25 mouse cellular contexts compared by ENCODE assay signal in the genomic region with DNA sequence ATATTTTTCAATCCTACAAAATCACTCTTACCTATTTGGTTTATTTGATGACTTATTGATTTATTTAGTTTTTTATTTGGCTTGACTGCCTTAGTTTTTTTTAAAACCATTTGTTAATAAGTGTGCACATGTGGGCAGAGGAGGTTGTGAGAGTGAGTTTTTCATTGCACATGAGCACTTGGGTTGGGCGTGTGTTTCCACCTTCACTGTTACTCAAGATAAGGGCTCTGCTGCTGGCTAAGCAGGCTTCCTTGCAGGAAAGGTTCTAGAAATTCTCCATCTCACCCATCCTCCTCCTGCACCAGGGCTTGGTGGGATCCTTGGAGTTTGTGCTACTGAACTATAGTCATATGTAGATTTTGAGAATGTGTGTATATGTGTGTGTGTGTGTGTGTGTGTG. TPM values are rescaled to one million over a fixed set of nuclear protein-coding genes. Genes with fewer than 3 reads are reported as not detected.
DNase-seq lines count a peak whose midpoint lies in the region; ATAC-seq and TF ChIP-seq lines count a peak whose summit lies in the region.
"Had no signal": no experiment of that assay in that cellular context is flagged by ENCODE, and none has a peak within 500 bp of the region (broad histone marks: within the 10 kb centered on the region; RNA-seq: fewer than 3 reads in every experiment).

No protein-coding gene starts in this region.

- TF ChIP-seq CTCF in MEL (IDR thresholded peaks at IDR 0.05 in 2 of 3, conservative IDR thresholded peaks at IDR 0.05 in 1 of 3; ENCODE audit: control insufficient read depth in 1 of 3, insufficient read depth in 1 of 3, low read depth in 2 of 3, low read length in 3 of 3, poor library complexity in 1 of 3, severe bottlenecking in 1 of 3), result no peak
- no peak for TF ChIP-seq CTCF in lung, adult 2 months (IDR thresholded peaks at IDR 0.05; ENCODE audit: insufficient read depth, low read length)

- H3K27me3 ChIP-seq in liver, embryonic 13.5 days, result no peaks in the 10 kb centered on the region
- no peaks in the 10 kb centered on the region for H3K27me3 ChIP-seq in MEL (ENCODE audit: control insufficient read depth in 1 of 2, insufficient read depth in 2 of 2, low read length in 2 of 2)
- H3K27me3 ChIP-seq in liver, embryonic 15.5 days, result no peaks in the 10 kb centered on the region
- H3K27me3 ChIP-seq: embryonic facial prominence, embryonic 12.5 days; forebrain, embryonic 12.5 days; Patski had no signal

- H3K4me3 ChIP-seq in liver, embryonic 13.5 days (replicated peaks), result no peak overlapping the region
- H3K4me3 ChIP-seq in MEL (ENCODE audit: control insufficient read depth in 1 of 2, insufficient read depth in 1 of 2, low read depth in 2 of 2, low read length in 2 of 2), result no peak overlapping the region
- H3K4me3 ChIP-seq in liver, embryonic 15.5 days (replicated peaks), result no peak overlapping the region
- H3K4me3 ChIP-seq in lung, adult 2 months (replicated peaks; ENCODE audit: extremely low read depth, low read depth, low read length), result no peak overlapping the region
- H3K4me3 ChIP-seq: embryonic facial prominence, embryonic 10.5 days; embryonic facial prominence, embryonic 12.5 days; erythroblast, embryonic 14.5 days; forebrain, embryonic 10.5 days; forebrain, embryonic 12.5 days had no signal

- H3K36me3 ChIP-seq in liver, embryonic 13.5 days, result no peaks in the 10 kb centered on the region
- H3K36me3 ChIP-seq in MEL (ENCODE audit: control insufficient read depth in 1 of 2, insufficient read depth in 2 of 2, low read length in 2 of 2), result peaks cover 0 to 8% of the 10 kb centered on the region in 2 experiments; a peak in 2 of 4 replicates
- H3K36me3 ChIP-seq in liver, embryonic 15.5 days (replicated peaks), result no peaks in the 10 kb centered on the region
- H3K36me3 ChIP-seq: embryonic facial prominence, embryonic 10.5 days; embryonic facial prominence, embryonic 12.5 days; forebrain, embryonic 10.5 days; forebrain, embryonic 12.5 days had no signal

- no peak for DNase-seq in liver, embryonic 13.5 days
- DNase-seq in liver (no peak), MEL (ENCODE audit: low read depth, low spot score) (peak; percentile 28)
- peak; percentile 4 for DNase-seq in c-Kit-positive CD71-positive TER-119-positive erythroid progenitor cells, embryonic 14.5 days (ENCODE audit: low spot score)
- no peak for DNase-seq in lung, adult 2 months
- DNase-seq in spleen, postnatal 10 days (ENCODE audit: low spot score in 2 of 2), result no peak
- DNase-seq: adrenal gland, adult 8-10 months; adrenal gland, postnatal 14 days; adrenal gland, postnatal 36 days; cerebellum, adult 11 months; cerebellum, adult 2 months; cerebellum, adult 9-10 months; cerebellum, postnatal 10 days; cerebellum, postnatal 25 days; forebrain, postnatal 0 days had no signal

- H3K4me1 ChIP-seq in liver, embryonic 13.5 days (replicated peaks), result no peaks in the 10 kb centered on the region
- peaks cover 6 to 11% of the 10 kb centered on the region in 2 experiments for H3K4me1 ChIP-seq in MEL (ENCODE audit: control insufficient read depth in 1 of 2, insufficient read depth in 2 of 2, low read length in 2 of 2)
- H3K4me1 ChIP-seq in liver, embryonic 15.5 days (replicated peaks), result no peaks in the 10 kb centered on the region
- no peaks in the 10 kb centered on the region for H3K4me1 ChIP-seq in lung, adult 2 months (ENCODE audit: control insufficient read depth, insufficient read depth, low read length)
- H3K4me1 ChIP-seq: embryonic facial prominence, embryonic 10.5 days; embryonic facial prominence, embryonic 12.5 days; forebrain, embryonic 10.5 days; forebrain, embryonic 12.5 days had no signal

- H3K9me3 ChIP-seq in liver, embryonic 13.5 days (replicated peaks), result no peaks in the 10 kb centered on the region
- H3K9me3 ChIP-seq in MEL (replicated peaks; ENCODE audit: insufficient read depth, low read length), result no peaks in the 10 kb centered on the region
- no peaks in the 10 kb centered on the region for H3K9me3 ChIP-seq in liver, embryonic 15.5 days (replicated peaks)
- H3K9me3 ChIP-seq: embryonic facial prominence, embryonic 10.5 days; embryonic facial prominence, embryonic 12.5 days; forebrain, embryonic 10.5 days; forebrain, embryonic 12.5 days had no signal

- TF ChIP-seq POLR2A in MEL (IDR thresholded peaks at IDR 0.05; ENCODE audit: control insufficient read depth in 1 of 2, insufficient read depth in 1 of 2, low read depth in 1 of 2, low read length in 2 of 2, poor library complexity in 1 of 2), result no peak
- no peak for TF ChIP-seq POLR2A in lung, adult 2 months (IDR thresholded peaks at IDR 0.05; ENCODE audit: borderline replicate concordance, extremely low read depth, low read depth, low read length)

- H3K27ac ChIP-seq in liver, embryonic 13.5 days, result no peak overlapping the region
- no peak overlapping the region for H3K27ac ChIP-seq in MEL (ENCODE audit: control insufficient read depth, low read depth, low read length)
- no peak overlapping the region for H3K27ac ChIP-seq in liver, embryonic 15.5 days (replicated peaks)
- H3K27ac ChIP-seq: embryonic facial prominence, embryonic 10.5 days; embryonic facial prominence, embryonic 12.5 days; forebrain, embryonic 10.5 days; forebrain, embryonic 12.5 days had no signal

- no peak; a peak in 1 of 4 replicates for TF ChIP-seq EP300 in MEL (IDR thresholded peaks at IDR 0.05; ENCODE audit: low read depth in 1 of 2, low read length in 2 of 2)

- TF ChIP-seq RAD21 in MEL (IDR thresholded peaks at IDR 0.05; ENCODE audit: low read depth, low read length), result no peak

- no peak overlapping the region for H3K4me2 ChIP-seq in liver, embryonic 13.5 days
- H3K4me2 ChIP-seq in liver, embryonic 15.5 days, result no peak overlapping the region
- H3K4me2 ChIP-seq: embryonic facial prominence, embryonic 12.5 days; forebrain, embryonic 12.5 days had no signal

- peak; percentile 61 for ATAC-seq in liver, embryonic 13.5 days (ENCODE audit: low read depth)
- ATAC-seq in liver, embryonic 15.5 days (ENCODE audit: insufficient read depth), result peak; percentile 59
- no peak for ATAC-seq in megakaryocyte-erythroid progenitor cell, adult 5-6 weeks (replicated peaks; ENCODE audit: low FRiP score, low TSS enrichment, poor library complexity, severe bottlenecking)
- ATAC-seq: activated CD4-positive, CD25-positive, alpha-beta regulatory T cell, adult 4 months; forebrain, embryonic 14.5 days; forebrain, postnatal 0 days; Patski had no signal

- 45% methylated on average over 1 of the region's 1 CpGs for WGBS in liver, embryonic 13.5 days (ENCODE audit: insufficient replicate concordance)
- WGBS in liver, embryonic 15.5 days (ENCODE audit: insufficient replicate concordance), result 57% methylated on average over 1 of the region's 1 CpGs
- 93% methylated on average over 1 of the region's 1 CpGs for WGBS in lung, adult 2 months

- no peaks in the 10 kb centered on the region for H3K79me2 ChIP-seq in MEL (ENCODE audit: control insufficient read depth, insufficient read depth, low read length, poor library complexity)

- H3K9ac ChIP-seq in liver, embryonic 13.5 days, result no peak overlapping the region
- H3K9ac ChIP-seq in MEL (ENCODE audit: control insufficient read depth, low read depth, low read length, poor library complexity, severe bottlenecking), result no peak overlapping the region
- H3K9ac ChIP-seq in liver, embryonic 15.5 days, result no peak overlapping the region
- H3K9ac ChIP-seq: embryonic facial prominence, embryonic 12.5 days; forebrain, embryonic 12.5 days; forebrain, postnatal 0 days had no signal

TF ChIP-seq in MEL, 35 proteins besides CTCF, POLR2A, EP300 and RAD21:
- TF ChIP-seq USF2 (IDR thresholded peaks at IDR 0.05; ENCODE audit: borderline replicate concordance in 1 of 2, insufficient read depth in 1 of 2, low read depth in 1 of 2, low read length in 2 of 2) (no peak), GATA1 (IDR thresholded peaks at IDR 0.05; ENCODE audit: low read depth, low read length) (peak; percentile 18; the same call in 1 of the 2 replicates)

RNA-seq across cellular contexts. Expression of gene Nrxn1, which starts 19.2 kb away (rescaled TPM):
- polyA plus RNA-seq in liver, embryonic 13.5 days (2015; fragmentation: Nextera tagmentation; extraction: Ambion mirVana), result 0.30 and 0.51 TPM in 2 replicates
- not detected in 2 replicates for total RNA-seq in MEL (2012; rRNA removed)
- not detected for polyA plus RNA-seq in MEL (2012; ENCODE audit: insufficient read depth in 1 of 2, insufficient read length in 2 of 2, low read depth in 1 of 2, low replicate concordance in 2 of 2, missing spikeins in 1 of 2)
- polyA plus RNA-seq in liver, embryonic 15.5 days (2015; fragmentation: Nextera tagmentation; extraction: Ambion mirVana), result 0.31 and 0.44 TPM in 2 replicates
- polyA plus RNA-seq in lung, adult 2 months (2012; rRNA removed), result 2.4 and 2.7 TPM in 2 replicates
- 10.1 and 14.5 TPM in 2 replicates for total RNA-seq in megakaryocyte-erythroid progenitor cell, adult 5-6 weeks (2014; fragmentation: Nextera tagmentation)
- 5.9 and 16.0 TPM in 2 replicates for total RNA-seq in megakaryocyte-erythroid progenitor cell, adult 5-6 weeks (2017)
- polyA plus RNA-seq: erythroblast, embryonic 14.5 days; Patski had no signal

Comparison
In these comparisons a context has a peak if more than half of its experiments do, and no peak if none do; other contexts are left out.
1. DNase-seq: peak in MEL (single experiment) and c-Kit-positive CD71-positive TER-119-positive erythroid progenitor cells, embryonic 14.5 days (single experiment); none in liver, embryonic 13.5 days (single experiment), liver (single experiment), lung, adult 2 months (single experiment) and spleen, postnatal 10 days (0 of 2).